Mouse (Mus musculus): ENCODE measurements around the gene Clta. TPM values are rescaled to one million over a fixed set of nuclear protein-coding genes. Genes with fewer than 3 reads are reported as not detected.

Clta gene
- total and polyA plus RNA-seq, 3 experiments = 451 to 589 TPM; not detected in 1

GRCm38 (mm10) chr4:43964326-43964833, 39.9 kb upstream of the Clta start (continued):
- TF ChIP-seq ZNF384 (IDR thresholded peaks at IDR 0.05; ENCODE audit: low read depth, low read length) = peak; percentile 27; the same call in 1 of the 2 replicates
- peak; percentile 86 for TF ChIP-seq GATA1 (IDR thresholded peaks at IDR 0.05; ENCODE audit: low read depth, low read length)
- TF ChIP-seq NRF1 (IDR thresholded peaks at IDR 0.05; ENCODE audit: insufficient read depth, low read depth, low read length, poor library complexity, severe bottlenecking) = 0 out of 2 replicates have a peak, but pooled peaks have one; percentile 23

- Histone ChIP-seq H3K36me3 (ENCODE audit: control insufficient read depth in 1 of 2, insufficient read depth in 2 of 2, low read length in 2 of 2) (peaks cover 0 to 51% of the 10 kb centered on the region in 2 experiments; a peak in 2 of 4 replicates), H3K27me3 (ENCODE audit: control insufficient read depth in 1 of 2, insufficient read depth in 2 of 2, low read length in 2 of 2) (no peaks in the 10 kb centered on the region), H3K4me3 (ENCODE audit: control insufficient read depth in 1 of 2, insufficient read depth in 1 of 2, low read depth in 2 of 2, low read length in 2 of 2) (peak overlapping the region in 1 of 2 experiments; percentile 33; a peak in 2 of 4 replicates), H3K9ac (ENCODE audit: control insufficient read depth, low read depth, low read length, poor library complexity, severe bottlenecking) (peak overlapping the region; percentile 70), H3K79me2 (ENCODE audit: control insufficient read depth, insufficient read depth, low read length, poor library complexity) (peaks cover 3% of the 10 kb centered on the region), H3K9me3 (replicated peaks; ENCODE audit: insufficient read depth, low read length) (no peaks in the 10 kb centered on the region), H3K27ac (ENCODE audit: control insufficient read depth, low read depth, low read length) (peak overlapping the region; percentile 94), H3K4me1 (ENCODE audit: control insufficient read depth in 1 of 2, insufficient read depth in 2 of 2, low read length in 2 of 2) (peaks cover 30 to 64% of the 10 kb centered on the region in 2 experiments)
- DNase-seq (ENCODE audit: low read depth, low spot score) = peak; percentile 59
- TF ChIP-seq ETS1 (IDR thresholded peaks at IDR 0.05; ENCODE audit: low read depth, low read length) = 0 out of 2 replicates have a peak, but pooled peaks have one; percentile 14
- TF ChIP-seq POLR2AphosphoS2 (IDR thresholded peaks at IDR 0.05; ENCODE audit: low read length) = no peak
- TF ChIP-seq ZNF384 (IDR thresholded peaks at IDR 0.05; ENCODE audit: low read depth, low read length) = no peak
- TF ChIP-seq TAL1 (IDR thresholded peaks at IDR 0.05; ENCODE audit: low read length) = no peak
- no peak for TF ChIP-seq EP300 (IDR thresholded peaks at IDR 0.05; ENCODE audit: low read depth in 1 of 2, low read length in 2 of 2)
- no peak for TF ChIP-seq GABPA (IDR thresholded peaks at IDR 0.05; ENCODE audit: low read depth, low read length)
- TF ChIP-seq UBTF (IDR thresholded peaks at IDR 0.05; ENCODE audit: borderline replicate concordance, insufficient read depth, low read depth, low read length) = no peak
- TF ChIP-seq JUND (IDR thresholded peaks at IDR 0.05; ENCODE audit: low read depth, low read length) = no peak
- TF ChIP-seq MXI1 (IDR thresholded peaks at IDR 0.05; ENCODE audit: low read depth, low read length) = no peak
- no peak for TF ChIP-seq RAD21 (IDR thresholded peaks at IDR 0.05; ENCODE audit: low read depth, low read length)
- no peak for TF ChIP-seq E2F4 (IDR thresholded peaks at IDR 0.05; ENCODE audit: borderline replicate concordance, low read depth, low read length)
- TF ChIP-seq MAZ (IDR thresholded peaks at IDR 0.05; ENCODE audit: low read depth, low read length) = no peak
- no peak for TF ChIP-seq SMC3 (IDR thresholded peaks at IDR 0.05; ENCODE audit: low read depth, low read length)
- TF ChIP-seq CHD2 (IDR thresholded peaks at IDR 0.05; ENCODE audit: low read length) = no peak
- TF ChIP-seq ZMIZ1 (IDR thresholded peaks at IDR 0.05; ENCODE audit: low read depth, low read length) = 0 out of 2 replicates have a peak, but pooled peaks have one; percentile 30
- TF ChIP-seq RCOR1 (IDR thresholded peaks at IDR 0.05; ENCODE audit: low read depth, low read length) = no peak
- no peak for TF ChIP-seq HCFC1 (IDR thresholded peaks at IDR 0.05; ENCODE audit: low read depth, low read length)
- TF ChIP-seq USF2 (IDR thresholded peaks at IDR 0.05; ENCODE audit: borderline replicate concordance in 1 of 2, insufficient read depth in 1 of 2, low read depth in 1 of 2, low read length in 2 of 2) = no peak
- TF ChIP-seq MYB (IDR thresholded peaks at IDR 0.05; ENCODE audit: low read depth, low read length) = no peak
- no peak for TF ChIP-seq MYC (IDR thresholded peaks at IDR 0.05; ENCODE audit: low read depth, low read length)
- TF ChIP-seq ELF1 (IDR thresholded peaks at IDR 0.05; ENCODE audit: low read depth, low read length) = peak; percentile 58; the same call in 1 of the 2 replicates
- no peak for TF ChIP-seq NELFE (IDR thresholded peaks at IDR 0.05; ENCODE audit: low read depth, low read length)
Observed at GRCm38 (mm10) chr4:43964951-43965684, 39.1 kb upstream of the Clta start.
